Mouse (Mus musculus) kidney, adult 2 months (tissue): ENCODE measurements at regions not wholly inside any gene's neighbourhood (a gene's known extent, or its start where the extent isn't known, plus 50 kb on each side); places are given as distances from the start of the nearest gene placed in this dataset.

ENCODE experiments used
- CTCF ChIP-seq: fragments of 200-500 bp; conservative IDR thresholded peaks from 2 replicates; pipeline ENCODE4 v1.5.1; 2011; ENCODE audit warnings: low read depth, mild to moderate bottlenecking, control low read depth, low read length, moderate library complexity, mixed read lengths; ENCODE audit not compliant: insufficient read depth, insufficient read length
- POLR2A ChIP-seq: fragments of 200-500 bp; IDR thresholded peaks from one replicate; pipeline ENCODE4 v1.6.1; 2011; ENCODE audit warnings: low read depth, low read length, control low read depth

GRCm38 (mm10) chr13:34424921-34425320, 79.9 kb upstream of the Slc22a23 start:
- TF ChIP-seq CTCF (no peak), POLR2A (no peak)
